Mouse (Mus musculus) embryonic facial prominence, embryonic 11.5 days (tissue): Measurements from ENCODE around the gene Tnfrsf8. TPM values are rescaled to one million over a fixed set of nuclear protein-coding genes. Genes with fewer than 3 reads are reported as not detected.

Experiments used
- ATAC-seq: fragments of 200-750 bp; cut with Nextera tagmentation; replicated peaks from 2 replicates; pipeline ENCODE4 v1.8.0; 2017; ENCODE audit warnings: low read depth; ENCODE audit not compliant: insufficient number of reproducible peaks, low FRiP score, low TSS enrichment
- DNase-seq: peaks from one replicate; pipeline ENCODE4 v3.0.0-alpha.2; 2015; ENCODE audit warnings: low spot score
- H3K27ac ChIP-seq: fragments of 300-500 bp; sonication (generic); replicated peaks from 2 replicates; pipeline ENCODE4 v1.5.1; 2014; ENCODE audit warnings: mild to moderate bottlenecking, low read depth, low read length, control low read depth
- H3K27me3 ChIP-seq: fragments of 300-500 bp; sonication (generic); 2 replicates; pipeline ENCODE4 v1.6.1; 2014; ENCODE audit warnings: mild to moderate bottlenecking, low read length, moderate library complexity, mixed read lengths; ENCODE audit not compliant: control insufficient read depth, insufficient read depth
- H3K36me3 ChIP-seq: fragments of 300-500 bp; sonication (generic); replicated peaks from 2 replicates; pipeline ENCODE4 v1.6.1; 2014; ENCODE audit warnings: low read depth, mild to moderate bottlenecking, low read length, moderate library complexity, mixed read lengths; ENCODE audit not compliant: control insufficient read depth, insufficient read depth
- H3K4me1 ChIP-seq: fragments of 300-500 bp; sonication (generic); 2 replicates; pipeline ENCODE4 v1.6.1; 2014; ENCODE audit warnings: low read length, mixed read lengths; ENCODE audit not compliant: control insufficient read depth, insufficient read depth
- H3K4me2 ChIP-seq: fragments of 300-500 bp; sonication (generic); 2 replicates; pipeline ENCODE4 v1.6.1; 2014; ENCODE audit warnings: low read depth, mild to moderate bottlenecking, control low read depth, low read length, moderate library complexity
- H3K4me3 ChIP-seq: fragments of 300-500 bp; sonication (generic); 2 replicates; pipeline ENCODE4 v1.5.1; 2014; ENCODE audit warnings: low read depth, low read length, control low read depth
- H3K9ac ChIP-seq: fragments of 300-500 bp; sonication (generic); replicated peaks from 2 replicates; pipeline ENCODE4 v1.6.1; 2014; ENCODE audit warnings: mild to moderate bottlenecking, control low read depth, low read length
- H3K9me3 ChIP-seq: fragments of 300-500 bp; sonication (generic); replicated peaks from 2 replicates; pipeline ENCODE4 v1.6.1; 2016; ENCODE audit warnings: mild to moderate bottlenecking, low read length, inconsistent platforms, mixed read lengths; ENCODE audit not compliant: control insufficient read depth
- WGBS: fragments of 180-500 bp; shearing (Covaris S2); extraction: QIAGEN DNeasy Blood & Tissue Kit; methylation state at CpG from one replicate; pipeline ENCODE4 v1.1.7; 2014; 5-methylcytosine and 5-hydroxymethylcytosine counted together
- polyA plus RNA-seq: library from polyadenylated mRNA; unstranded; fragments of >200 nt; fragmentation: Nextera tagmentation; extraction: Ambion mirVana; gene quantifications from 2 replicates; pipeline ENCODE4 v1.2.1, GENCODE M21; 2014

The Tnfrsf8 gene
- polyA plus RNA-seq, 1 experiment from 2014 or later, result 0.08 TPM

- Histone ChIP-seq H3K27me3 (no peaks in the 10 kb centered on the region), H3K4me2 (no peak overlapping the region), H3K4me3 (no peak overlapping the region), H3K36me3 (no peaks in the 10 kb centered on the region), H3K9me3 (no peaks in the 10 kb centered on the region), H3K27ac (no peak overlapping the region), H3K9ac (no peak overlapping the region), H3K4me1 (no peaks in the 10 kb centered on the region)
- no peak for DNase-seq
- 0 out of 2 replicates have a peak, but pooled peaks have one; percentile 22 for ATAC-seq
- 75% methylated on average over 4 of the region's 4 CpGs for WGBS
These were observed 10.9 kb downstream of the Tnfrsf8 start for GRCm38 (mm10) chr4:145304109-145304508.

GRCm38 (mm10) chr4:145302106-145302505 is 12.9 kb downstream of the Tnfrsf8 start:
- ATAC-seq (no peak), DNase-seq (no peak)
- H3K4me1 ChIP-seq, result no peaks in the 10 kb centered on the region
- H3K9ac ChIP-seq, result no peak overlapping the region
- H3K4me3 ChIP-seq, result no peak overlapping the region
- H3K36me3 ChIP-seq, result no peaks in the 10 kb centered on the region
- no peak overlapping the region for H3K4me2 ChIP-seq
- H3K9me3 ChIP-seq, result no peaks in the 10 kb centered on the region
- H3K27ac ChIP-seq, result no peak overlapping the region
- H3K27me3 ChIP-seq, result no peaks in the 10 kb centered on the region
- WGBS, result 85% methylated on average over 3 of the region's 3 CpGs

GRCm38 (mm10) chr4:145300210-145300927 is 14.6 kb downstream of the Tnfrsf8 start:
- Histone ChIP-seq H3K9ac (no peak overlapping the region), H3K27ac (no peak overlapping the region), H3K4me2 (no peak overlapping the region), H3K27me3 (no peaks in the 10 kb centered on the region), H3K9me3 (no peaks in the 10 kb centered on the region), H3K4me1 (no peaks in the 10 kb centered on the region), H3K4me3 (no peak overlapping the region), H3K36me3 (no peaks in the 10 kb centered on the region)
- DNase-seq, result no peak
- 65% methylated on average over 11 of the region's 12 CpGs for WGBS
- ATAC-seq, result no peak

- Histone ChIP-seq H3K36me3 (no peaks in the 10 kb centered on the region), H3K4me1 (no peaks in the 10 kb centered on the region), H3K9me3 (no peaks in the 10 kb centered on the region), H3K27ac (no peak overlapping the region), H3K4me2 (no peak overlapping the region), H3K4me3 (no peak overlapping the region), H3K9ac (no peak overlapping the region), H3K27me3 (no peaks in the 10 kb centered on the region)
- 91% methylated on average over 8 of the region's 8 CpGs for WGBS
- ATAC-seq (no peak), DNase-seq (no peak)
These were observed 15.6 kb downstream of the Tnfrsf8 start for GRCm38 (mm10) chr4:145299355-145299754.

DNA sequence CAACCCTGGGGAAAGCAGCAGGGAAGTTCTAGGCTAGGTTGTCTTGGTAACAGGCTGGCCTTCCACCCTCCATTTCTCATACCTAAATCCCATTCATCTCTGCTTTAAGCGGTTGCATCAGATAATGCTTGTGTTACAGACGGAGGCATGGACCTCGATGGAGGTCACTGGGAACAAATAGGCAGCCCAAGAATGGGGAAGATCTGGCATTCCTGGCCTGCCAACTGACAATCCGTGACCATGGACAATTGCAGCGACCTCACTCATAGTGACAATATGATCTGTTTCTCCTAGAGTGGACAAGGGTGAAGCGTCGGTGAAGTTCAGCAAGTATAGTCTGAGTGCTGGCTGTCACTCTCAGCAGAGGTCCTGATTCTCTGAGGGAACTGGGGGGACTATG is 16.1 kb downstream of the Tnfrsf8 start:
- DNase-seq (no peak), ATAC-seq (no peak)
- Histone ChIP-seq H3K4me3 (no peak overlapping the region), H3K36me3 (no peaks in the 10 kb centered on the region), H3K4me2 (no peak overlapping the region), H3K27me3 (no peaks in the 10 kb centered on the region), H3K9me3 (no peaks in the 10 kb centered on the region), H3K9ac (no peak overlapping the region), H3K4me1 (no peaks in the 10 kb centered on the region), H3K27ac (no peak overlapping the region)
- 88% methylated on average over 7 of the region's 7 CpGs for WGBS

- H3K36me3 ChIP-seq, result no peaks in the 10 kb centered on the region
- no peak overlapping the region for H3K4me2 ChIP-seq
- no peak for ATAC-seq
- H3K4me3 ChIP-seq, result no peak overlapping the region
- H3K9me3 ChIP-seq, result no peaks in the 10 kb centered on the region
- no peaks in the 10 kb centered on the region for H3K4me1 ChIP-seq
- DNase-seq, result peak; percentile 69
- H3K9ac ChIP-seq, result no peak overlapping the region
- WGBS, result 46% methylated on average over 5 of the region's 5 CpGs
- no peak overlapping the region for H3K27ac ChIP-seq
- no peaks in the 10 kb centered on the region for H3K27me3 ChIP-seq
These were observed 19.2 kb downstream of the Tnfrsf8 start for GRCm38 (mm10) chr4:145295589-145296300.

- Histone ChIP-seq H3K4me3 (no peak overlapping the region), H3K9ac (no peak overlapping the region), H3K27ac (no peak overlapping the region), H3K4me1 (no peaks in the 10 kb centered on the region), H3K36me3 (no peaks in the 10 kb centered on the region), H3K9me3 (no peaks in the 10 kb centered on the region), H3K4me2 (no peak overlapping the region), H3K27me3 (no peaks in the 10 kb centered on the region)
- WGBS, result 84% methylated on average over 5 of the region's 5 CpGs
- DNase-seq (no peak), ATAC-seq (no peak)
These were observed 20.4 kb downstream of the Tnfrsf8 start for GRCm38 (mm10) chr4:145294588-145294987.
